Mouse (Mus musculus): ENCODE data around the gene 6030468B19Rik. TPM values are rescaled to one million over a fixed set of nuclear protein-coding genes. Genes with fewer than 3 reads are reported as not detected.

The 6030468B19Rik gene
- total and polyA plus RNA-seq, 3 experiments, result 2.7 to 5.1 TPM; not detected in 1

GRCm38 (mm10) chr11:117846640-117847039, 49.2 kb downstream of the 6030468B19Rik start:
- H3K27me3 ChIP-seq (ENCODE audit: control insufficient read depth in 1 of 2, insufficient read depth in 2 of 2, low read length in 2 of 2), result no peaks in the 10 kb centered on the region
- DNase-seq (ENCODE audit: low read depth, low spot score), result peak; percentile 79
- H3K4me3 ChIP-seq (ENCODE audit: control insufficient read depth in 1 of 2, insufficient read depth in 1 of 2, low read depth in 2 of 2, low read length in 2 of 2), result no peak overlapping the region
- H3K9ac ChIP-seq (ENCODE audit: control insufficient read depth, low read depth, low read length, poor library complexity, severe bottlenecking), result no peak overlapping the region
- peaks cover 12 to 26% of the 10 kb centered on the region in 2 experiments for H3K36me3 ChIP-seq (ENCODE audit: control insufficient read depth in 1 of 2, insufficient read depth in 2 of 2, low read length in 2 of 2)
- H3K4me1 ChIP-seq (ENCODE audit: control insufficient read depth in 1 of 2, insufficient read depth in 2 of 2, low read length in 2 of 2), result peaks cover 19 to 21% of the 10 kb centered on the region in 2 experiments
- TF ChIP-seq GABPA (IDR thresholded peaks at IDR 0.05; ENCODE audit: low read depth, low read length) (no peak), E2F4 (IDR thresholded peaks at IDR 0.05; ENCODE audit: borderline replicate concordance, low read depth, low read length) (no peak), NRF1 (IDR thresholded peaks at IDR 0.05; ENCODE audit: insufficient read depth, low read depth, low read length, poor library complexity, severe bottlenecking) (no peak), SIN3A (IDR thresholded peaks at IDR 0.05; ENCODE audit: low read length) (peak; percentile 46; the same call in 1 of the 2 replicates), ELF1 (IDR thresholded peaks at IDR 0.05; ENCODE audit: low read depth, low read length) (no peak), CTCF (IDR thresholded peaks at IDR 0.05 in 2 of 3, conservative IDR thresholded peaks at IDR 0.05 in 1 of 3; ENCODE audit: control insufficient read depth in 1 of 3, insufficient read depth in 1 of 3, low read depth in 2 of 3, low read length in 3 of 3, poor library complexity in 1 of 3, severe bottlenecking in 1 of 3) (peak; percentile 34 to 65 (median 48)), UBTF (IDR thresholded peaks at IDR 0.05; ENCODE audit: borderline replicate concordance, insufficient read depth, low read depth, low read length) (no peak), JUND (IDR thresholded peaks at IDR 0.05; ENCODE audit: low read depth, low read length) (no peak), RAD21 (IDR thresholded peaks at IDR 0.05; ENCODE audit: low read depth, low read length) (peak; percentile 45), GATA1 (IDR thresholded peaks at IDR 0.05; ENCODE audit: low read depth, low read length) (no peak), KAT2A (conservative IDR thresholded peaks at IDR 0.05; ENCODE audit: low read depth, low read length) (no peak), MAFK (IDR thresholded peaks at IDR 0.05; ENCODE audit: borderline replicate concordance, low read depth, low read length) (no peak), POLR2AphosphoS2 (IDR thresholded peaks at IDR 0.05; ENCODE audit: low read length) (no peak), MYC (IDR thresholded peaks at IDR 0.05; ENCODE audit: low read depth, low read length) (0 out of 2 replicates have a peak, but pooled peaks have one; percentile 59), POLR2A (IDR thresholded peaks at IDR 0.05; ENCODE audit: control insufficient read depth in 1 of 2, insufficient read depth in 1 of 2, low read depth in 1 of 2, low read length in 2 of 2, poor library complexity in 1 of 2) (no peak; a peak in 1 of 4 replicates), EP300 (IDR thresholded peaks at IDR 0.05; ENCODE audit: low read depth in 1 of 2, low read length in 2 of 2) (no peak), MAZ (IDR thresholded peaks at IDR 0.05; ENCODE audit: low read depth, low read length) (no peak), MXI1 (IDR thresholded peaks at IDR 0.05; ENCODE audit: low read depth, low read length) (peak; percentile 64; the same call in 1 of the 2 replicates), USF1 (IDR thresholded peaks at IDR 0.05; ENCODE audit: low read depth, low read length) (peak; percentile 58), SMC3 (IDR thresholded peaks at IDR 0.05; ENCODE audit: low read depth, low read length) (peak; percentile 68), ZKSCAN1 (IDR thresholded peaks at IDR 0.05; ENCODE audit: low read depth, low read length) (no peak), HCFC1 (IDR thresholded peaks at IDR 0.05; ENCODE audit: low read depth, low read length) (peak; percentile 35; the same call in 1 of the 2 replicates), RCOR1 (IDR thresholded peaks at IDR 0.05; ENCODE audit: low read depth, low read length) (no peak), TCF12 (IDR thresholded peaks at IDR 0.05; ENCODE audit: low read depth, low read length) (no peak), MAX (IDR thresholded peaks at IDR 0.05; ENCODE audit: low read length) (no peak), NELFE (IDR thresholded peaks at IDR 0.05; ENCODE audit: low read depth, low read length) (no peak), TAL1 (IDR thresholded peaks at IDR 0.05; ENCODE audit: low read length) (no peak), ETS1 (IDR thresholded peaks at IDR 0.05; ENCODE audit: low read depth, low read length) (no peak), ZMIZ1 (IDR thresholded peaks at IDR 0.05; ENCODE audit: low read depth, low read length) (no peak), CHD1 (IDR thresholded peaks at IDR 0.05; ENCODE audit: low read depth, low read length) (no peak), TBP (IDR thresholded peaks at IDR 0.05; ENCODE audit: low read depth, low read length) (peak; percentile 43; the same call in 1 of the 2 replicates), ZC3H11A (IDR thresholded peaks at IDR 0.05; ENCODE audit: low read depth, low read length) (peak; percentile 57)
- H3K9me3 ChIP-seq (replicated peaks; ENCODE audit: insufficient read depth, low read length), result no peaks in the 10 kb centered on the region
- peaks cover 25% of the 10 kb centered on the region for H3K79me2 ChIP-seq (ENCODE audit: control insufficient read depth, insufficient read depth, low read length, poor library complexity)
- H3K27ac ChIP-seq (ENCODE audit: control insufficient read depth, low read depth, low read length), result no peak overlapping the region

Measured in MEL (cell line).